Mouse (Mus musculus): ENCODE measurements around the gene Pi4ka. TPM values are rescaled to one million over a fixed set of nuclear protein-coding genes. Genes with fewer than 3 reads are reported as not detected.
A peak's percentile ranks its signal among the peaks of the same experiment; 100 is the strongest.
"Not testable (repeated sequence)": the region's sequence is repeated elsewhere in the genome, so short reads cannot be mapped to it uniquely, and the experiment has no call there.

The Pi4ka gene
- total and polyA plus RNA-seq, 3 experiments: 49.0 to 57.1 (median 56.4) TPM

- intact Hi-C loops (cut with DNase I): loop anchor here (2.0 kb wide), 1 partner anchor 23 kb away; no protein-coding TSS in a partner anchor
- peak in 1 of 2 experiments; percentile 23 for DNase-seq
Observed at GRCm38 (mm10) chr16:17233702-17234498, 172.2 kb downstream of the Pi4ka start.

DNA sequence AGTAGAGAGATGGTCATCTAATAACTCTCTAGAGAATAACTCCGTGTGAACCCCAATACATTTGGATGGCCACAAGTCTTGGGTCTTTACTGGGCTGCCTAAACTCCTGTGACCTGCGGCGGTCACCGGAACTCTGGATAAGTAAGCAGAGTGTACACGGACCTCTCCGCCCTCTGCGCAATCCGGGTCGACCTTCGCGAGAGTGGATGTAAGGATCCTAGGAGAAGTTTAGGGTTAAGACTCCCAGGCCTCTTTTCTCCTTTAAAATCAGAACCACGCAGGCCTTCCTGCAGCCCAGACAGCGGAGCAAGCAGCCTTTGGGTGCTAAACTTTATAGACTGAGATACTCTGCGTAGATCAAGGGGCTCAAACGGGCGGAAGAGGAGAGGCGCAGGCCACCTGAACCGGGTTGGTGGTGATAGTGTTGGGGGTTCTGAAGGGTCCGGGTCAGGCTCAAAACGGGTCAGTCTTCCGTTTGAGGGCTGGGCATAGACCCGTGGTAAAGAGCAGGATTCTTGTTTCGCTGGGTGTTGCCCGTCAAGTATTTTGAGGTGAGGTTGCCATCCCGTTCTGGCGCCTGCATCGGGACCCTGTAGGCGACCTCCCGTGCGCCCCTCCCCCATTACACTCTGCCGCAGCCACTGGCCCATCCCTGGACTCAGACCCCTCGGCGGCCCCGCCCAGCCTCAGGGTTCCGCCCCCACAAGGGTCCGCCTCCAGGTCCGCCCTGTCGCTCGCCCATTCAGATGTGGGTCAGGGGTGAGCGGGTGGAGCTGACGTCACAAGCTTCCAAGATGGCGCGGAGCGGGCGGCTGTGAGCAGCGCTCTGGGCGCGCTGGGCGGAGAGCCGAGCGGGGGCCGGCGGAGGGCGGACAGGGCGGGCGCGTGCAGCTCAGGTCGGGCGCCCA lies 173.1 kb downstream of the Pi4ka start, which contains the start of gene Hic2:
Hic2 (plus strand) TSS at position 779 of the 908 bp plus-strand sequence.
- intact Hi-C loops (cut with DNase I): loop anchor here (2.0 kb wide), 1 partner anchor 22 kb away; no protein-coding TSS in a partner anchor
- peak within 1 kb of the TSS; percentile 75 for H3K4me3 ChIP-seq
- no peaks in the 10 kb centered on the region for H3K27me3 ChIP-seq (ENCODE audit: control insufficient read depth, insufficient read depth, low read length)
- 5% methylated on average over 57 of the region's 59 CpGs for WGBS
- 0 out of 2 replicates have a peak, but pooled peaks cover under 1% of the 10 kb centered on the region for H3K36me3 ChIP-seq (ENCODE audit: control insufficient read depth, insufficient read depth, low read length)
- H3K79me2 ChIP-seq (replicated peaks; ENCODE audit: control insufficient read depth, insufficient read depth, low read length): no peaks in the 10 kb centered on the region
- H3K27ac ChIP-seq: peak within 1 kb of the TSS; percentile 91
- H3K9ac ChIP-seq (ENCODE audit: low read depth, low read length): peak within 1 kb of the TSS; percentile 92
- TF ChIP-seq POLR2A (IDR thresholded peaks at IDR 0.05; ENCODE audit: insufficient read depth, low read depth, low read length) (peak; percentile 78), CTCF (IDR thresholded peaks at IDR 0.05) (no peak), EP300 (IDR thresholded peaks at IDR 0.05; ENCODE audit: insufficient read depth, low read depth, low read length) (no peak)
- peaks cover 12% of the 10 kb centered on the region for H3K4me1 ChIP-seq (ENCODE audit: control insufficient read depth, insufficient read depth, low read length)
- DNase-seq: peak; percentile 97

More at GRCm38 (mm10) chr16:17233702-17234498, 172.2 kb downstream of the Pi4ka start:
- TF ChIP-seq CTCF (IDR thresholded peaks at IDR 0.05) (no peak), EP300 (IDR thresholded peaks at IDR 0.05; ENCODE audit: insufficient read depth, low read depth, low read length) (no peak), POLR2A (IDR thresholded peaks at IDR 0.05; ENCODE audit: insufficient read depth, low read depth, low read length) (no peak)
- under 1% methylated on average over 41 of the region's 62 CpGs for WGBS
- Histone ChIP-seq H3K4me3 (peak overlapping the region; percentile 75), H3K27me3 (ENCODE audit: control insufficient read depth, insufficient read depth, low read length) (no peaks in the 10 kb centered on the region), H3K79me2 (replicated peaks; ENCODE audit: control insufficient read depth, insufficient read depth, low read length) (no peaks in the 10 kb centered on the region), H3K27ac (peak overlapping the region; percentile 91), H3K4me1 (ENCODE audit: control insufficient read depth, insufficient read depth, low read length) (peaks cover 12% of the 10 kb centered on the region), H3K36me3 (ENCODE audit: control insufficient read depth, insufficient read depth, low read length) (0 out of 2 replicates have a peak, but pooled peaks cover 2% of the 10 kb centered on the region), H3K9ac (ENCODE audit: low read depth, low read length) (peak overlapping the region; percentile 92)

GRCm38 (mm10) chr16:17231523-17231922 lies 174.6 kb downstream of the Pi4ka start:
- WGBS: 91% methylated on average over 2 of the region's 2 CpGs
- H3K79me2 ChIP-seq (replicated peaks; ENCODE audit: control insufficient read depth, insufficient read depth, low read length); H3K36me3 ChIP-seq (ENCODE audit: control insufficient read depth, insufficient read depth, low read length); H3K9ac ChIP-seq (ENCODE audit: low read depth, low read length); H3K4me3 ChIP-seq; H3K27me3 ChIP-seq (ENCODE audit: control insufficient read depth, insufficient read depth, low read length); DNase-seq; H3K27ac ChIP-seq; intact Hi-C loops (cut with DNase I): not testable (repeated sequence)
- H3K4me1 ChIP-seq (ENCODE audit: control insufficient read depth, insufficient read depth, low read length): peaks cover 10% of the 10 kb centered on the region

Other genes starting within 250 kb of the Pi4ka start
- gene Ube2l3, start 203.7 kb downstream of the Pi4ka start, total RNA-seq (2021): 100 to 1,000 TPM; 102 to 112 TPM
- 55.0 and 74.7 TPM in 2 replicates for gene Ube2l3, start 203.7 kb downstream of the Pi4ka start, polyA plus RNA-seq (2012; rRNA removed)
- gene Rimbp3, start 197.7 kb downstream of the Pi4ka start, total RNA-seq (2021): under 1 TPM; 0.13 to 0.16 TPM
- gene Rimbp3, start 197.7 kb downstream of the Pi4ka start, polyA plus RNA-seq (2012; rRNA removed): 0.09 and 0.14 TPM in 2 replicates
- 1 to 10 TPM; 1.5 to 2.0 TPM for gene Hic2, start 172.7 kb downstream of the Pi4ka start, total RNA-seq (2021)
- 1.2 and 2.2 TPM in 2 replicates for gene Hic2, start 172.7 kb downstream of the Pi4ka start, polyA plus RNA-seq (2012; rRNA removed)
- gene Tmem191c, start 130.2 kb downstream of the Pi4ka start, total RNA-seq (2021): 1 to 10 TPM; 1.1 to 1.5 TPM
- gene Tmem191c, start 130.2 kb downstream of the Pi4ka start, polyA plus RNA-seq (2012; rRNA removed): 2.7 and 6.7 TPM in 2 replicates
- 1 to 10 TPM; 1.2 to 1.6 TPM for gene Serpind1, start 74.9 kb downstream of the Pi4ka start, total RNA-seq (2021)
- 0.12 and 1.0 TPM in 2 replicates for gene Serpind1, start 74.9 kb downstream of the Pi4ka start, polyA plus RNA-seq (2012; rRNA removed)
- 10 to 100 TPM; 15.5 to 17.0 TPM for gene Snap29, start 328 bp downstream of the Pi4ka start, total RNA-seq (2021)
- 5.0 and 8.1 TPM in 2 replicates for gene Snap29, start 328 bp downstream of the Pi4ka start, polyA plus RNA-seq (2012; rRNA removed)
- gene Crkl, start 45.7 kb upstream of the Pi4ka start, total RNA-seq (2021): 10 to 100 TPM; 26.2 to 27.2 TPM
- gene Crkl, start 45.7 kb upstream of the Pi4ka start, polyA plus RNA-seq (2012; rRNA removed): 31.2 and 36.5 TPM in 2 replicates
- gene Aifm3, start 83.3 kb upstream of the Pi4ka start, total RNA-seq (2021): under 1 TPM in 1 of 2 experiments, not detected in 1; 0.14 TPM
- gene Aifm3, start 83.3 kb upstream of the Pi4ka start, polyA plus RNA-seq (2012; rRNA removed): 0.08 and 0.09 TPM in 2 replicates
- 10 to 100 TPM; 24.3 to 28.5 TPM for gene Lztr1, start 102.4 kb upstream of the Pi4ka start, total RNA-seq (2021)
- gene Lztr1, start 102.4 kb upstream of the Pi4ka start, polyA plus RNA-seq (2012; rRNA removed): 98.0 and 104 TPM in 2 replicates
- gene Thap7, start 124.8 kb upstream of the Pi4ka start, total RNA-seq (2021): 10 to 100 TPM; 13.3 to 16.0 TPM
- 32.2 and 32.3 TPM in 2 replicates for gene Thap7, start 124.8 kb upstream of the Pi4ka start, polyA plus RNA-seq (2012; rRNA removed)
- not detected for gene Lrrc74b, start 154.9 kb upstream of the Pi4ka start, total RNA-seq (2021)
- 0.12 and 0.61 TPM in 2 replicates for gene Lrrc74b, start 154.9 kb upstream of the Pi4ka start, polyA plus RNA-seq (2012; rRNA removed)
- gene P2rx6, start 155.6 kb upstream of the Pi4ka start, total RNA-seq (2021): under 1 TPM; 0.78 to 0.89 TPM
- gene P2rx6, start 155.6 kb upstream of the Pi4ka start, polyA plus RNA-seq (2012; rRNA removed): 2.9 and 3.7 TPM in 2 replicates
- gene Slc7a4, start 176.9 kb upstream of the Pi4ka start, total RNA-seq (2021): 1 to 10 TPM; 2.3 to 2.9 TPM
- gene Slc7a4, start 176.9 kb upstream of the Pi4ka start, polyA plus RNA-seq (2012; rRNA removed): 3.7 and 5.7 TPM in 2 replicates
- gene Smpd4, start 213.0 kb upstream of the Pi4ka start, total RNA-seq (2021): 10 to 100 TPM; 16.9 to 18.4 TPM
- gene Smpd4, start 213.0 kb upstream of the Pi4ka start, polyA plus RNA-seq (2012; rRNA removed): 45.9 and 46.9 TPM in 2 replicates
- under 1 TPM; 0.26 to 0.32 TPM for gene Ccdc74a, start 240.2 kb upstream of the Pi4ka start, total RNA-seq (2021)
- 0.16 and 0.47 TPM in 2 replicates for gene Ccdc74a, start 240.2 kb upstream of the Pi4ka start, polyA plus RNA-seq (2012; rRNA removed)

Data from heart, adult 2 months (tissue).